Mouse (Mus musculus) adrenal gland, adult 18-20 months (tissue): ENCODE measurements around the gene Pear1. TPM values are rescaled to one million over a fixed set of nuclear protein-coding genes. Genes with fewer than 3 reads are reported as not detected.
A peak's percentile ranks its signal among the peaks of the same experiment; 100 is the strongest.

Experiments
- DNase-seq, 2 experiments: peaks; one replicate each; pipeline ENCODE4 v3.0.0; 2021 to 2022; ENCODE audit warnings: low spot score in 2 of 2
- total RNA-seq, 2 experiments: library from RNA; stranded (reverse); gene quantifications; 1 replicate in 1 of 2; 2 replicates in 1 of 2; pipeline ENCODE4 v1.2.3; 2021

Gene Pear1
- total RNA-seq, 2 experiments from 2014 or later, result 20.0 to 20.8 TPM

DNA sequence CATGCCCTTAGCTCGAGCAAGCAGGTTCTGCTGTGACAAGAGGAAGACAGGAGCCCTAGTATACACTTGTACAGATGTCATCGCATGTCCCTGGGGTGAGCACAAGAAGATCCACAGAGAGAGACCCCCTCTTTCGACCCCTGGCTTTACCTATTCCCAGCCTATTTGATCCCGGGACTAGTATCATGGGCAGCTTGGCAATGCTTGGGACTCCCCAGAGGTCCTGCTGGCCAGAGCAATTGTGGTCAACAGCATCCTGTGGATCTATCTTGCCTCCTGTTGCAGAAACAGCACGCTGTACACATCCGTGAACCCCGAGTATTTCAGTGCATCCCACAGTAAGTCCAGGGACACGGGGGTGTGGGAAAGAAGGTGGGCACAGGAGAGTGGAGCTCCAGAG lies 12.8 kb downstream of the Pear1 start:
- no peak for DNase-seq

DNA sequence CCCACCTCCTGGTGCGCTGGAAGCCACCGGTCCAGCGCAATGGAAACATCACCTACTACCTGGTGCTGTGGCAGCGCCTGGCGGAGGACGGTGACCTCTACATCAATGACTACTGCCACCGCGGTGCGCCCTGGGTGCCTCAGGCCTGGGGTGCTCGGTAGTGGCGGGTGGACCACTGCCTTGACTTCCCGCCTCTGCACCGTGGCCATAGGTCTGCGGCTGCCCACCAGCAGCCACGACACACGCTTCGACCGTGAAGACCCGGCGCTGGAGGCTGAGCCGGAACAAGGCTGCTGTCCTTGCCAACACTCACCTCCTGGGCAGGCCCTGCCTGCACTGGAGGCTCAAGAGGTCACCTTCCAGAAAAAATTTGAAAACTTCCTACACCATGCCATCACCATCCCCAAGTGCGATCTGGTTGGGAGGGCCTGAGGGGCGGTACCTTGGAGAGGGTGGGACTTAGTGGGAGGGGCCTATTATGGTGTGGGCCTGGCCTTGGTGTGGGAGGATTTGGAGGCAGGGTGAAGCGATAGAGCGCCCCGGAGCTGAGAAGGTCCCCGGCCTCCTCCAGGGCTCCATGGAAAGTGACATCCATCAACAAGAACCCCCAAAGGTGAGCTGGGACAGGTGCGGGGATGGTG lies 14.7 kb downstream of the Pear1 start:
- no peak for DNase-seq

DNA sequence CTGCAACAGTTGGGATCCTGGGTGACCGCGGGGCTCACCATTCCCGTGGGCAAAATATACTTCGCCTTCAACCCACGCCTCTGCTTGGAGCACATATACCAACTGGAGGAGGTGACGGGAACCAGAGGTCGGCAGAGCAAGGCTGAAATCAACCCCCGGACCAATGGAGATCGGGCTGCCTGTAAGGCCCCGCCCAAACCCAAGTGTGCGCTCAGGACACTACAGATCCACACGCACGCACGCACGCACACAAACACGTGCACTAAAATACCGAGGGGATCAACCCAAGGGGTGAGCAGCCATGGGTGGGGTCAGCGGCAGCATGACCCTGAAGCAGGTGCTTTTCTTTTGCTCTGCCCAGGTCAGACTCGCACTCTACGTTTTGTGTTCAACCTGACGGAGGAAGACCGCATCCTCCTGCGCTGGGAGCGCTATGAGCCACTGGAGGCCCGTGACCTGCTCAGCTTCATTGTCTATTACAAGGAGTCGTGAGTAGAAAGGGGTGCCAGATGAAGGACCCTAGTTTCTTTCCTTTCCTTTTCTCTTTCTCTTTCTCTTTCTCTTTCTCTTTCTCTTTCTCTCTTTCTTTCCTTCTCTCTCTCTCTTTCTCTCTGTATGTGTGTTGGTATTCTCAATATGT lies 19.9 kb downstream of the Pear1 start:
- no peak for DNase-seq

DNA sequence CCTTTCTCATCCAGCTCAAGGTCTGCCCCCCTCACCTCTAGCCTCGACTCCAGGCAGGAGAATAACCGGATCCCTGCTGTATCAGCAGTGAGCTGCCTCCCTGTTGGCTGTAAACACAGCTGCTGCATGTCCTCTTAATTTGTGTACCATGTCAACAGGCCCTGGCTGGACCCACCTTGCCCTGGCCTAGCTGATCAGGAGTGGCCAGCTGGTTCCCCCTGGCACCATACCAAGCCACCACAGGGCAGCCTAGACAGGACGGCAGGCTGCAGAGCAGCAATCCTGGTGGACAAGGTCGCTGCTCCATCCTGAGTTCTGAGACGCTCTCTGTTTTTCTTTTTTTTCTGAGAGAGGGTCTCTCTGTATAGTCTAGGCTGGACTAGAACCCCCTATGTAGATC lies 22.4 kb downstream of the Pear1 start:
- no peak for DNase-seq

GRCm38 (mm10) chr3:87796736-87797334 lies 27.3 kb downstream of the Pear1 start, which contains the start of gene Insrr:
TSS of gene Insrr (plus strand) at chr3:87796951.
- no peak for DNase-seq

DNA sequence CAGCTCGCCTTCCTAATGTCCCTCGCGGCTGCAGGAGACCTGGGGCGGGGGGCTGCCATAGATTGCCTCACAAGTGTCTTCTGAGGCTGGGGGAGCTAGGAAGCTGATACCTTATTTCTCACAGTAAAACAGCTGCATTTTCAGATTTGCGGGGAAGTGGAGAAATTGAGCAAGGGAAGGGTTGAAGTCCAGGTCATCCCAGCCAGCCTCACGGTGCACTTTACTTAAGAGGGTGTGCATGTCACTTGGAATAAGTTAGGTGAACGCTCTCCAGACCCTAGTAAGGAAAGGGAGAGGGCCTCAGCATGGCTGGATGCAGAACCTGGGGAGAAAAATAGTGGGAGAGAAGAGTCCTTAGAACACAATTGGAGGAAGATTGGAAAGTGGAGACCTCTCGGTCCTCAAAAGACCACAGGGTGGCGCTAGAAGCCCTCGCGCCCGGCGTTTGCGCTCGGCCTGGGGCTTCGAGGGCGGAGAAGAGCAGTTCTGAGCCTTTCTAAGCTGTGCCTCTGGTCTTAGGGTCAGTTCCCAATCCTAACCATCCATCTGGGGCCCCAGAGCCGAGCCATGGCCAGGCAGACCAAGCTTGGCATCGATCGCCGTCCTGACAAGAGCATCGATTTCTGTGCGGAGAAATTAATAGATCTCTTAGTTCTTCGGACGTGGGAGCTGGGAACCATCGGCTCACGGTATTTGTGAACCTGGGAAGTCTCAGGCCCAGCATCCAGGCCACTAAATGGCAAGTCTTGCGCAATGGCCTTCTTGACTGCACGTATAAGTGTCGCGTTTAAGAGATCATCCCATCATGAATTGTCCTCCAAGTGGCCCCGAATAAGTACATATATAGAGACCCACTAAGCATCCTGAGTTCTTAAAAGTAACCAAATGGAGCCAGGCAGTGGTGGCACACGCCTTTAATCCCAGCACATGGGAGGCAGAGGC lies 28.5 kb downstream of the Pear1 start:
- DNase-seq, result peak; percentile 57 to 58

GRCm38 (mm10) chr3:87794922-87795325 lies 29.2 kb downstream of the Pear1 start, which contains the start of gene Ntrk1:
TSS of gene Ntrk1 (minus strand) at chr3:87795162.
- DNase-seq, result no peak

DNA sequence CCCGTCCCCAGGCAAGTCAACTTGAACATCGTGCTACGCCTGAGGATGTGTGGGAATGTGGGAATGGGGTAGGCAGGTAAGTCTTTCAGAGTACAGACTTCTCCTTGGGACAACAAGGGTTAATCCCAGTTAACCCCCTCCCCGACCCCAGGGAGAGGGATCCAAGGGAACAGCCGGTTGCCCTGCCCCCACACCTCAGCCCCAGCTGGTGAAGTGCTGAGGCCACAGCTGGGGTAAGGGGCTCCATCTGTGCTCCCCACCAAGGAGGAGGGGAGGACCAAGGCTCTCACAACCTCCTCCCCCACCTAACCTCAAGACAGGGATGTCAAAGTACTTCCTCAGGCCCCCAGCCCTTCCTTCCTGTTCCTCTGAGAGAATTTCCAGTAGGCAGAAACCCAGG lies 34.3 kb downstream of the Pear1 start:
- DNase-seq, result no peak

- no peak for DNase-seq
Measured at GRCm38 (mm10) chr3:87789248-87789647, 34.9 kb downstream of the Pear1 start.

DNA sequence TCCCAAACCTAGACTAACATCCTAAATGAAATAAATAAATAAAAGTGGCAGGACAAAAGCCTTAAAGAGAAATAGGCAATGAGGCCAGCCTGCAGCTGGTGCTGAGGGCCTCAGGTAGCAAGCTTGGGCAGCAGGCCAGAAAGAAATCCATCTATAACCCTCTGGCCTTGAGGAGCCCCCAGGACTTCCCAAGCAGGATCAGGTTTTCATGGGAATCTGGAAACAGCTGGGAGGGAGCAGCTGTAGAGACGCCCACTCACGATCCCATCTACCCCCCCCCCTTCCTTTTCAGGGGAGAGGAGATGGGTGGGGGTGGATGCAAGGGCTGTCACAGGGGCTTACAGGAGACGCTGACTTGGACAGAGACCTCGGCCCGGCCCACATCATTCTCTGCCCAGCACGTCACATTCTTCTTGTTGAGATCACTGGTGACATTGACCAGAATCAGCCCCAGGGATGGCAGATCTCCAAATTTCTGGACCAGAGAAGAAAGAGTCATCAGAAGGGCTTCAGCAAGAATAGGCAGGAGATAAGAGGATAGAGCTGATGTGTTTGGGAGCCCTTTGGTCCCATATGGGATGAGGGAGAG lies 38.4 kb downstream of the Pear1 start:
- no peak for DNase-seq

- DNase-seq, result no peak
Measured at GRCm38 (mm10) chr3:87785156-87785555, 39.0 kb downstream of the Pear1 start.

- no peak for DNase-seq
Measured at GRCm38 (mm10) chr3:87783282-87784023, 40.7 kb downstream of the Pear1 start.

DNA sequence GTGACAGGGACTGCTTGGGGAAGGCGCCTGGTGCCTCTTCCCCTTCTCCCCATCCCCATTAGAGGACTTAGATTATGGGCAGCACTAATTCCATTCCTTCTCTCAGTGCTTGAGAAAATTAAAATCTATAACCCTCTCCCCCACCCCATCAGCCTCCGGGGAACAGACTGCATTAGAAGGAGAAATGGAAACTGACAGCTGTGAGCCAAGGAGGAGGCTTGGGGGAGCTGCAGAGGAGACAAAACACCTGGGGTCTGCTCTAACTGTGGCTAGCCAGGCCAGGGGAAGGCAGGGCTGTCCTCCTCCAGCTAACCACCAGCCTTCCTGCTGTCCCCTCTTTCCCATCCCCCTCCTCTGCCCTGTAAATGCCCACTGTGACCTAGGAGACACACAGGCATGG lies 45.0 kb downstream of the Pear1 start:
- no peak for DNase-seq

- DNase-seq, result no peak
Measured at GRCm38 (mm10) chr3:87778283-87778682, 45.8 kb downstream of the Pear1 start.

GRCm38 (mm10) chr3:87771088-87771487 lies 53.0 kb downstream of the Pear1 start:
- no peak for DNase-seq

GRCm38 (mm10) chr3:87770280-87770679 lies 53.8 kb downstream of the Pear1 start:
- DNase-seq, result no peak

GRCm38 (mm10) chr3:87769506-87769905 lies 54.6 kb downstream of the Pear1 start:
- no peak for DNase-seq

DNA sequence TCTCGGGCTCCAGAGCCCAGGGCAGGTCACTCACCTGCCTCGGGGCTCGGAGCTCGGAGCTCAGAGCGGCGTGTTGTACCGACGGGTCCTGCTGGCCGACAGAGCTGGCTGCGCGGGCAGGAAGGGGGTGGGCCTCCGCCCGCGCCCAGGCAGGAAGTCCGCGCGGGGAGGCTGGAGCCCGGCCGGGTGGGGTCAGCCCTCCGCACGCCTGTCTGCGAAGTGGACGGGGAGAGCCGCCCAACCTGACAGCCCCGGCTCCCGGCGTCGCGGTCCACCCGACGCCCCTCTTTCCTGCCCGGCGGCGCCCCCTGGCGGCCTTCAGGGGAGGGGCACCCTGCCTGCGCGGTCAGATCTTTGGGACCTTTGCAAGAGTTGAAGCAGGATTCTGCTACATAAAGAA lies 55.3 kb downstream of the Pear1 start:
- DNase-seq, result peak; percentile 81 to 89

DNA sequence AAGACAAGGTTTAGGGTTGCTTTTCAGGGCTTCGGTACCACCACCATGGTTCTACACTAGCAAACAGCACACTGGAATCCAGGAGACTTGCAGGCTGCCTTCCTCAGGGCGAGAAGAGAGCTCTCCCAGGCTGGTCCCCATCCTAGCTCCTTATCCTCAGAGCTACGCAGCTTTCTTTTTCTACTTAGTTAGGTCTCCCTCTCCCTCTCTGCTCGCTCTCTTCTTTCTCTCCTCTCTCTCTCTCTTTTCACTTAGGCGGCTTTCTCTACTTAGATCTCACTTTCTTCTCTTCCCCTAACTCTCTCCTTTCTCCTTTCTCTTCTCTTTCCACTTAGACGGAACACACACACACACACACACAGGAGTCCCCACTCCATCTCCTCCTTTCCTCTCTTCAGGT lies 55.7 kb downstream of the Pear1 start:
- DNase-seq, result no peak

GRCm38 (mm10) chr3:87767764-87768163 lies 56.3 kb downstream of the Pear1 start:
- DNase-seq, result no peak
